Mouse (Mus musculus) neutrophil, adult 65 days (primary cell): ENCODE results near the gene Gm10665. TPM values are rescaled to one million over a fixed set of nuclear protein-coding genes. Genes with fewer than 3 reads are reported as not detected.

ENCODE experiments used
- total RNA-seq: library from RNA; stranded (reverse); gene quantifications from 2 replicates; pipeline ENCODE4 v1.2.4, GENCODE M21; 2023

Gm10665 gene
- not detected in 2 replicates for total RNA-seq

GRCm38 (mm10) chr7:22463975-22464374 lies at the start of gene Gm10665:
Gene Gm10665, minus strand, starts transcription at chr7:22464075.

DNA sequence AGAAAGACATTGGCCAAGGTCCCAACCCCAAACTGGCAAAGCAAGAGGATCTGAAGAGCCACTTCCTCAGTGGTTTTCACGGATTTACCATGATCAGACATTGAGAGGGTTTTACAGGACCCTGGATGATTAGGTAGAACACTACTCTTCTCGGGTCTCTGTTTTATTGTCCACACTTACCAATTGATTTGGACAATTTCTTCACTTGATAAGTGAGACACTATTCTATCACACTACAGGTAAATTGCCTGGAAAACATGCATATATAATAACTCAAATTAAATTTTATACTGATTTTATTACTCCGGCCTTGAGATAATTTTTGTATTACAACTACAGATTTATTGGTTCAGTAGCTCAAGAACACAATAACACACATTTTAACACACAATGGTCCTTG lies 35.7 kb upstream of the Gm10665 start, which contains the start of gene Vmn1r151:
Gene Vmn1r151 (minus strand): TSS at position 101 of the 400 bp plus-strand sequence.

GRCm38 (mm10) chr7:22438129-22438528 lies 25.7 kb downstream of the Gm10665 start, which contains the start of gene Vmn1r149:
Gene Vmn1r149, minus strand, starts transcription at chr7:22438229.

GRCm38 (mm10) chr7:22413283-22413682 lies 50.6 kb downstream of the Gm10665 start, which contains the start of gene Vmn1r148:
Gene Vmn1r148, plus strand, starts transcription at chr7:22413583.

Other genes starting within 250 kb of the Gm10665 start
- not detected in 2 replicates for gene Gm8453, start 234.6 kb downstream of the Gm10665 start, total RNA-seq
- gene Gm4187, start 134.4 kb downstream of the Gm10665 start, total RNA-seq: not detected in 2 replicates
- gene Gm8660, start 93.0 kb downstream of the Gm10665 start, total RNA-seq: not detected in 2 replicates
- not detected in 2 replicates for gene Vmn1r148, start 50.5 kb downstream of the Gm10665 start, total RNA-seq
- gene Vmn1r149, start 25.8 kb downstream of the Gm10665 start, total RNA-seq: not detected in 2 replicates
- not detected in 2 replicates for gene Vmn1r151, start 35.6 kb upstream of the Gm10665 start, total RNA-seq
- not detected in 2 replicates for gene Vmn1r152, start 58.9 kb upstream of the Gm10665 start, total RNA-seq
- not detected in 2 replicates for gene Gm8677, start 70.8 kb upstream of the Gm10665 start, total RNA-seq
- not detected in 2 replicates for gene Gm4201, start 101.3 kb upstream of the Gm10665 start, total RNA-seq
- gene Gm4565, start 124.1 kb upstream of the Gm10665 start, total RNA-seq: not detected in 2 replicates
- gene Vmn1r155, start 193.9 kb upstream of the Gm10665 start, total RNA-seq: not detected in 2 replicates
- gene Gm8693, start 228.2 kb upstream of the Gm10665 start, total RNA-seq: not detected in 2 replicates